Comparison of ENCODE assay signal across 17 mouse cellular contexts in the genomic region with DNA sequence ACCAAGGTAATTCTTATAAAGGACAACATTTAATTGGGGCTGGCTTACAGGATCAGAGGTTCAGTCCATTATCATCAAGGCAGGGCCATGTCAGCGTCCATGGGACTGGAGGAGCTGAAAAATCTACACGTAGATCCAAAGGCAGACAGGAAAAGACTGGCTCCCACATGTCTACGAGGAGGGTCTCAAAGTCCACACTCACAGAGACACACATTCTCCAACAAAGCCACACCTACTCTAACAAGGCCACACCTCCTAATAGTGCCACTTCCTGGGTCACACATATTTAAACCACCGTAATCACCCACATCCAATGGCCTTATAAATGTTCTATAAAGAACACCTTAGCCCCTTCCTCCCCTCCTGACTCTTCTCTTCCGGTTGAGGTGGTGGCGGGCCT. TPM values are rescaled to one million over a fixed set of nuclear protein-coding genes. Genes with fewer than 3 reads are reported as not detected.
"Had no signal": no experiment of that assay in that cellular context is flagged by ENCODE, and none has a peak within 500 bp of the region (broad histone marks: within the 10 kb centered on the region; RNA-seq: fewer than 3 reads in every experiment).

No protein-coding gene starts in this region.

- ATAC-seq: inflammation-experienced regulatory T-cells, adult 6 months; midbrain, embryonic 13.5 days had no signal

- H3K36me3 ChIP-seq: limb, embryonic 12.5 days; limb, embryonic 15.5 days; liver, embryonic 15.5 days; midbrain, embryonic 13.5 days had no signal

- DNase-seq: kidney, adult 18-20 months; kidney, adult 9 months; kidney, postnatal 14 days; kidney, postnatal 4 days; left cerebral cortex, postnatal 4 days; lung, adult 2 months; lung, postnatal 14 days; thymus, adult 18-20 months; thymus, postnatal 4 days had no signal

- H3K9me3 ChIP-seq: limb, embryonic 12.5 days; limb, embryonic 15.5 days; liver, embryonic 15.5 days; midbrain, embryonic 13.5 days had no signal

- H3K4me3 ChIP-seq: limb, embryonic 12.5 days; limb, embryonic 15.5 days; liver, embryonic 15.5 days; midbrain, embryonic 13.5 days had no signal

- H3K27ac ChIP-seq: limb, embryonic 12.5 days; limb, embryonic 15.5 days; liver, embryonic 15.5 days; macrophage; midbrain, embryonic 13.5 days had no signal

- H3K27me3 ChIP-seq: limb, embryonic 15.5 days had no signal

- H3K9ac ChIP-seq: limb, embryonic 12.5 days; limb, embryonic 15.5 days; liver, embryonic 15.5 days; midbrain, embryonic 13.5 days had no signal

- H3K4me2 ChIP-seq: limb, embryonic 12.5 days; limb, embryonic 15.5 days; liver, embryonic 11.5 days; liver, embryonic 15.5 days; midbrain, embryonic 13.5 days had no signal

RNA-seq across cellular contexts. Expression of gene Il21r, which starts 56.5 kb away (rescaled TPM):
- polyA plus RNA-seq: neural tube, embryonic 14.5 days had no signal
